Mouse (Mus musculus): ENCODE results near the gene Psg16.

The Psg16 gene

DNA sequence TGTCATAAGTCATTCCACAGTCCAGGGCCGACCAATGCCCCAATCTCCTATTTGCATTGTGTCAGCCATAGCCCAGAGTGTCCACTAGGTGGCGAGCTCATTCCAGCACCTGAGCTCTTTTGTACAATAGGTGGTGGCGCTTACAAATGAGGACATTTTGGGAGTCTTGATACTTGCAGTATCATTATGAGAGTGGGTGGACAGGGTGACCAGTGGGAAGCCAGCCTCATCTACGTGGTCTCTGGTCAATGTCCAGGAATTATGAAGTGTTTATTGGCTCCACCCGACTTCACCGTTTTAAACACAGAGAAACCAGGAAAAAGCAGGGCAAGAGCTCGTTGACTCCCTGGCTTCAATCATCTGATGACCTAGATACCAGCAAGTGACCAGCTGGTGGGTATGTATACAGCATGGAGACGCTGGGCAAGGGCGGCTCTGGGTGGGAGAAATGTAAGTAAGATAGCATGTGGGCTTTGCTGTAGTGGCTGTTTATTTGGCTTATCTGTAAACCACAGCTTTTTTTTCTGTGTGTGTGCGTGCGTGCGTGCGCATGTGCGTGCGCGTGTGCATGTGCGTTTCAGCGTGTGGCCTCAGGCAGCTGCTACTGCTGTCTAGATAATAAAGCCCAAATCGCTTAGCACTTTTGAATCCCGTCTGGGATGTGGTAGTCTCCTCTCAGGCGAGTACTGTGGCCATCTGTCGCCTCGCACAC lies at the start of gene Psg16:
Psg16 (plus strand) TSS at position 137 of the 712 bp plus-strand sequence.
- DNase-seq (ENCODE audit: low read depth, low spot score) = peak; percentile 94

DNA sequence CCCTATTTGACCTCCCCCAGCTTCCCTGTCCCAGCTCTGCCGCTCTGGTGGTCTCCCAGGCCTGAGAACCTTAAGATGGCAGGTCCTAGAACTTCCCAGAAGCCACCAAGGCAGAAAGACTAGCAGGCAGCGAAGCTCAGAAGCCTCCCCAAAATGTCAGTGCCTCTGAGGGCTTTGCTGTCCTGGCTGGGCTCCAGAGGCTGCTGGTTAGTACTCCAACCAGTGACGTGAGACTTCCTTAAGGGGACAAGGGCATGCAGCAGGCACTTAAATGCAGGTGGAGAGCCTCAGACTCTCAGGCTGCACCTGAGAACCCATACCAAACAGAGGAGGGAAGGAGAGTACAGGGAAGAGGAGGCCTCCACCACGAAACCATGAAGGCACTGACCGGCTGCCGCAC lies 49.7 kb upstream of the Psg16 start:
- DNase-seq (ENCODE audit: low read depth, low spot score) = peak; percentile 59

DNA sequence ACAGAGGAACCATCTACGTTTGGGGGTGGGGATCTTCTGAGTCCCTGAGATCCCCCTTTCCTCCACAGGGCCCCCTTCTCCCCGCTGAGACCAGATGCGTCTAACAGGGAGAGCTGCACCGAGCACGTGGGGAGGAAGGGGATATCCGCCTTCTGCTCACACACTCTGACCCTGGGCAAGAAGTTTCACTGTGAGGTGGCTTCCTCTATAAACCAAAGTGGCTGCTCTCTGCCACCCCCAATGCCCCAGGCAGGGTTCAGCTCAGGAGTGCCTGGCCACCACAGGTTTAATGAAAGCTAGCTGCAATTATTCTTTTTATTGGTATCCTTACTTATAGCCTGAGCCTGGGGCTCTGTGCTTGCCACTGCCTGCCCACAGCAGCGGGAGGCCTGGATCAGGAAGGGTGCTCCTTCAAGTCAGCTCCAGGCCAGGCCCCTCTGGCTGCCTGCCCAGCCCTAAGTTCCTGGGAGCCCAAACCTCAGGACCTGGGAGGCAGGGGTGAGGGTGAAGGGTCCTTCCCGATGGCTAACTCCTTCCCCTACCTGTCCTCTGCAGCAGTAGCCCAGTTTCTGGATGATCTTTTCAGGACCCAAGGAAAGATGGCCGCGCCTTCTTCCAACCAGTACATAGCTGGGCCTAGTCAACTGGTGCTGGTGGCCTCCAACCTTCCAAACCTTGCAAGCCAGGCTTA lies 48.9 kb upstream of the Psg16 start:
- no peak for DNase-seq (ENCODE audit: low read depth, low spot score)

DNA sequence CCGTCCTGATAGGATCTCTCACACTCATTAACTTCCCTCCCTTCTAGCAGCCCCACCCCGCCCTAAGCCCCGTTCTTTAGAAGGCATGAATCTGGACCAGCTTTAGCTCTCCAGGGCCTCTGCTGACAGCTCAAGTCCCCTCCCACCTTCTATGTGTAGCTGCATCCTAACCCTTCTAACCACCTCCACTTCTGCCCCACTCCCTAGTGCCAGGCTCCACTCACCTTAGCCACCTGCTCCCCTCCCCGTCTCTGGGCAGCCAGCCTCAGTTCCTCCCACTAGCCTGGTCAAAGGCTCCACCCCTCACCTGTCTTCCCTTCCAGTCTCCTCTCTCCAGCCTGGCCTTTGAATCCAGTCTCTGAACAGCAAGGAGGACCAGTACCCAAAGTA lies 48.3 kb upstream of the Psg16 start:
- DNase-seq (ENCODE audit: low read depth, low spot score) = no peak

DNA sequence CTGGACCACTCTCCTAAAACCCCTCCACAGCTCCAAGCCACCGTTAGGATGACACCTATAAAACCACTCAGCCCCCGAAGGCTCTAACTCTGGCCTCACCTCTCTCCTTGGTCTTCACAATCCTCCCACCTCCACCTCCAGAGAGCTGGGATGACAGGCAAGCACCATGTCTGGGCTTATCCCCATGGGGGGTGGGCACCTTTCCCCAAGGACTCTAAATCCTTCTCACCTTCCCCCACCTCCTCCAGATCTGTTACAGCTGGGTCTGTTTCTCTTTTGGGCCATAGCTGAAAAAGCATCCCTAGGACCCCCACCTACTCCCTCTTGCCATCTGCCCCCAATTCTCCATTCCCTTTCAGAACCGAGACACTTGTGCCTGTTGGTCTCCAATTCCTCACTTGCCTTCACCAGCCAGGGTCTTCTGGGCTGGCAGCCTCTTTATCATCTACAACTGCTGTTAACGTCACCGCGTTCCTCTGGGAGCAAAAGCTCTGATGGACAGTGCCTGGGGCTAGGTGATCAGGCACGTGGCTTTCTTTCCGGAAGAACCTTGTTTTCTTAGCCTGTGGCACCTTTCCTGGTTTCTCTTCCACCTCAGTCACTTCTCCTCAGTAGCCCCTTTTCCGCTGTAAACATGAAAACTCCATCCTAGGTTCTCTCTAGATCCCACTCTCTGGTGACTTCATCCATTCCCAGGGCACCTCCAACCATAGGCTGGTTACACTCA lies 47.8 kb upstream of the Psg16 start:
- DNase-seq (ENCODE audit: low read depth, low spot score) = no peak

DNA sequence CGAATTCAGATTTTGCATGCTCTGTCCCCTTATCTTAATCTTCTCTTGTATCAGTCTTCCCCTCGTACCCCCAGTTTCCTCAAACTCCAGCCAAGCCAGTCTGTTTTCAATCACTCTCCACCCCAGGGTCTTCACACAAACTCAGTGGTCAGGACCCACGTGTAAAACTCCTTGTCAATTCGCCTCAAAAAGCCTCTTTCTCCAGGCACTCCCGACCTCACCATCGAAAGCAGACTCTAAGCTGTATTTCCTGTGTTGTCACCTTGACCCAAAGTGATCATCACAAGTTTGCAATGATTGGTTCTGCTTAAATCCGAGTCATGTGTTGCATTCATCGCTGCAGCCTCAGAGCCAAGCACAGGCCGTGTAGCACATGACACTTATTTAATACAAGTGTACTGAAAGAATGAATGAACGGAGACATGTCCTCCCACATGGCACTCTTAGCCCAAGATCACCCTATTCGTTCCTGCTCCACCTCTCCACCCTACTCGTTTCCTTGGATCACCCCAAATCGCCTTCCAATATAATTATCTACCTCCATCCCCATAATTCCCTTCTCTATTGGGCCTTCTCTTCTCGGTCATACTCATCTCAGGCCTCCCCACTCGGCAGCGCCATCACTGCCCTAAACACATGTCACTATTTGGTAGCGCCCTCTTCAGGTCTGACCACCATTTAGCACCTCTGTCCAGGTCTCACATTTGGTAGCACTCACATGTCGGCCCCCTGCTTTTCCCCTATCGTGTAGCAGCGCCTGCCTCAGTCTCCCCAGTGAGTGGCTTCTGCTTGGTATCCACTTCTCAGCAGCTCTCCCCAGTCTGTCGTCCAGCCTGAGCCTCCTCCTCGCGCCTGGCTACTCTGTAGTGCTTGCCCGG lies 46.9 kb upstream of the Psg16 start:
- DNase-seq (ENCODE audit: low read depth, low spot score) = peak; percentile 93

DNA sequence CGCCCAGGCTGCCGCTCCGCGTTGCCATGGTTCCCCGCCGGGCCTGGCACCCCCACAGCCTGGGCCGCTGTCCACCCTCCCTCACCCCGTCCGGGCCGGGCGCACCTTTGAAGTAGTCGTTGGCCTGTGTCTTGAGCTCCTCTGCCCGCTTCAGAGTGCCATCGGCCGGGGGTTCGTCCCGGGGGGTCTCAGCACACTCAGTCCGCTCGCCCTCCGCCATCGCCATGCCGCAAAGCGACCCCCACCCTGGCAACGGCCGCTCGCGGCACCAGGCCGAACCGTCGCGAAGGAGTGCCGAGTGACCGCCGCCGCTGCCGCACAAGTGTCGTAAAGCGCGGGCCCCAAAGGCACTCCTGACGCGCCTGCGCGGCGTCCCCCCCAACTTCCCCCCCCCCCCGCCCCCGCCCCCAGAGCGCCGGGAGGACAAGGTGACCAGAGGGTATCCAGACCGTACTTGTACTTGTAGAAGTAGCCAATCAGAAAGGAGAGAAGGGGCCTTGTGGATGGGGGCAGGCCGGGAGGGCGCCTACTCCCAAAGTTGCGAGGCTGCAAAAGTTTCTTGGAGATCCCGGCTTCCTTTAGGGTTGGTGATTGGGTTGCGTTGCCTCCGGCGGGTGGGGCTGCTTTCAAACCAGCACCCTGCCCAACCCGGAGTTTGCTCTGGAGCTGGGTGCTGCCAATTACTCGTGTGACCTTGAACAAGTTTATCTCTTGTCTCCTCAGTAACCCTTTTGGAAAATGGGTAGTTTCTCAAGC lies 46.1 kb upstream of the Psg16 start, which contains the start of gene Ppp5c:
Ppp5c (minus strand) TSS at position 337 of the 756 bp plus-strand sequence.
- peak; percentile 94 for DNase-seq (ENCODE audit: low read depth, low spot score)

DNA sequence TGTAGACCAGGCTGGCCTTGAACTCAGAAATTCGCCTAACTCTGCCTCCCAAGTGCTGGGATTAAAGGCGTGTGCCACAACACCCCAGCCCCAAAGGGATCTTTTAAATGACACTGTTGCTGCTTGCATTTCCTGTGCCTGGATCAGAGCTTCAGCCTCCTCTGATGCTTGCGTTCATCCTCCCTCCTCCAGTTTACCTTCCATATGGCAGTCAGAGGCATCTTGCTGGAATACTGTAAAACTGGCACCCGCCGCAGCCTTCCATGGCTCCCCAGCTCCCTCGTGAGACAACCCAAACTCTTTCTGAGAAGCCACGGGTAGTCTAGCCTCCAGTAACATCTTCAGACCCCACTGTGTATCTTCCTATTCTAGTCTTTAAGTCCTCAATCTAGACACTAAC lies 44.9 kb upstream of the Psg16 start:
- DNase-seq (ENCODE audit: low read depth, low spot score) = peak; percentile 69

DNA sequence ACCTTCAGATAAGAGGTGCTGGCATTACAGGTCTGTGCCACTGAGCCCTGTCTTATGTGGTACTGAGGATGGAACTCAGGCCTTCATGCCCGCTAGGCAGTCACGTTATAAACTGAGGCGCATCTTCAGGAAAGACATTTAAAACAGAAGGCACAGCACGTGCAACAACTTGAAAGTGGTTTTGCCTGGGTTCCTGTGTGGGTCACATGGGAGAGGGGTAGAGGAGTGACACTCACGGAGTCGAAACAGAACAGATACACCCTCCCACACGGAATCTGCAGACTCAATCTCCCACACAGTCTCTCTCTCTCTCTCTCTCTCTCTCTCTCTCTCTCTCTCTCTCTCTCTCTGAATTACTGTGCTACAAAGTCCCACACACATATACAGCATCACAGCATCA lies 43.6 kb upstream of the Psg16 start:
- peak; percentile 80 for DNase-seq (ENCODE audit: low read depth, low spot score)

DNA sequence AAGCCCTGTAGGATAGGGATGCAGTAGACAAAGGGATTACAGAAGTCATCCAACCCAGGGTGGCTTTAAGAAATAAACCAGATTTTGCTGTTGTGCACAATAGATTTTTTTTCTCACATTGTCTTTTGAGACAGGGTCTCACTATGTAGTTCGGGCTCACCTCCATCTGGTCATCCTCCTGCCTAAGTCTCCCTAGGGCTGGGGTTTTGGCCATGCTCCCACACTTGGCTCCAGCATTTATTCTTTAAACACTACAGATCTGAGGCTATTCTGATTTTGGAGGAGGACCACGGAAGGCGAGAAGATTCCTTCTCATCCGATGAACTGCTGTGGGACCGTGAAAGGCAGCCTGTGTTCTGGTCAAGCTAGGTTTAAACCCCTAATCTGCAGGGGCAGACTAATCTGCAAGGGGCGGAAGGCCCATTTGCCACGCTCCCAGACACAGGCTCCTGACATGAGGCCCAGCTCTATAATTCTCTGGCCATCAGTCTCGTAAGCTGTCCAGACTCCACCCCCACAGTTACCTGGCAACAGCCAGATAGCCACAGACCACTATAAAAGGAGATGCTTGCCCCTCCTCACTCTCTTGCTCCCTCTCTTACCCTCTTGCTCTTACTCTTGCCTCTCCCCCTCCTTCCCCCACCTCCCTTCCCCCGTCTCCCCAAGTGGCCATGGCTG lies 35.7 kb upstream of the Psg16 start:
- DNase-seq (ENCODE audit: low read depth, low spot score) = no peak

DNA sequence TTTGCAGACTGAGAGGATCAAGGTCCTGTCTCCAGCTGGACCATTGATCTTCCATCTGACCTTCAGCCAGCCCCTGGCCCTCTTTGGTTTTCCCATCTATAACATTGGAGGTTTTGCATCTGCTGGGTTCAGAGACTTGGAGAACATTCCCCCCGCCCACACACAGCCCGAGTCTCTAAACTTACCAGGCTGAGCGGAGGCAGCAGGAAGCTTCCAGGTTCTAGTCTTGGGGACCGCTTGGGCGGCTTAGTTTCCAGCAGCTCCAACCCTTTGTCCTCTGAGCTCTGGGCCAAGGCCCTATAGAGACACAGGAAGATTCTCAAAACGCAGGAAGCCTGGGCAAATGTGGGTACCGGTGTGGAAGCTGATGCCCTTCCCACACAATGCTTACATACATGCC lies 34.5 kb upstream of the Psg16 start:
- DNase-seq (ENCODE audit: low read depth, low spot score) = no peak

DNA sequence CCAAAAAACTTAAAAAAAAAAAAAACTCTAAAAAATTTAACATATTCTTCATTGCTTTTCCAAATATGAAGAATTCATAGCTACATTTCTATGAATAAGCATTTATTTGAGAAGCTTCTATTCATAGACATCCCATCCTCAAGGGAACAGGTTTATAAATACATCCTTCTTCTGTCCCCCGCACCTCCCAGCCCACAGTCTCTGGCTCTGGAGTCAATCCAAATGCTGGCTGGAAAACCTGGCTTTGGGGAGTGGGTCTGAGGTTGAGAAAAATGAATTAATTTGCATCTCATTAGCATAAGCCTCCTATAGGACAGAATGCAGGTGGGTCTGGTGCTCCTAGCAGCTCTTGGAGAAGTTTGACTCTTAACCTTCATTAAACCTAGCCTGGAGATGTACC lies 28.1 kb upstream of the Psg16 start:
- DNase-seq (ENCODE audit: low read depth, low spot score) = peak; percentile 83

DNA sequence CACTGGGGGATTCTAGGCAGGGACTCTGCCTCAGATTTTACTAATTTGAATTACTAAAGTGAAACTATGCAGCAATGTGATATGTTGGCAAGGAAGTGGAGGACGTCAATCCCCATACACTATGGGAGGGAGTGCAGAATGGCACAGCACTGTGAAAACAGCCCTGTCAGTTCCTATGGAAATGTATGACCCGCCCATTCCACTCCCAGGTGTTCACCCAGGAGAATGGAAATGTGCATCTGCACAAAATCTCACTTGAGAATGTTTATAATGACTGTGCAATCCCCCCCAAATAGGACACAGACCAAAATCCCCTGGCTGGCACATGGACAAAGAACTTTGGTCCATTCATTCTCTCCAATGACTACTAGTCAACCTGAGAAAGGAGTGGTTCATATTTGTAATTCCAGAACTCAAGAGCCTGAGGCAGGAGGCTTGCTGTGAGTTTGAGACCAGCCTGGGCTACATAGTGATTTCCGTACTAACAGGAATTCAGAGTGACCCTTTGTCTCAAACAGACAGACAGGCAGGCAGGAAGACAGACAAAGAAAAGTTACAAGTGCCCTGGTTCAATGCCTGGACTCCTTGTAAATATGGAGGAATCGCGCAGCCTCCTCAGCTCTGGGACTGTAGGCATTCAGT lies 26.7 kb upstream of the Psg16 start:
- no peak for DNase-seq (ENCODE audit: low read depth, low spot score)

DNA sequence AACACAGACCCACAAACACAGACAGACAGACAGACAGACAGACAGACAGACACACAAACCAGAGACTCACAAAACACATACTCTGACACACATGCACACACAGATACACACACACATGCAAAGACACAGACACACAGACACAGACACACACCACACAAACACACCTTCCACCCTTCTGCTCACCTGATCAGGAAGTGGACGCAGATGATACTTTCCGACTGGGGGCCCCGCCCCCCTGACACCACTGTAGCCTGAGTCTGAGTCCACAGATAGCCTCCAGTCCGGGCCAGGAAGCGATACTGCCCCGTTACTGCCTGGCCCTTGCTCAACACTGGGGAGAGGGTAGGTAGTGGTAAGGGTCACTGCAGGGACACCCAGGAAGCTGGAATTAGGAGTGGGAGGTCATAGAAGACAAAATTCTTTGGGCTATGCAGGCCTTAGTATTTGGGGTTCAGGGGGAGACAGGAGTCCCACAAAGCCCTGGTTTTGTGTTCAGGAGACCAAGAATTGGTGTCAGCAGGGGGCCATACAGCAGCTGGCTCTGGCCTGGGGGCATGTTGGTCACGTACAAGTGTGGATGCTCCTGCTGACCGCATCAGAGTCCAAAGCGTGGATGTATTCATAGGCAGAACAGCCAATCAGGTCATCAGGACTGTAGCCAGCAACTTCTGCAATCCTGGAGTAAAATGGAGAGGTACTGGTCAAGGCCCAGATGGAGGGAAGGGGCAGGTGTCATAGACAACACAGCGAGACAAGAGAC lies 25.2 kb upstream of the Psg16 start:
- DNase-seq (ENCODE audit: low read depth, low spot score) = no peak

DNA sequence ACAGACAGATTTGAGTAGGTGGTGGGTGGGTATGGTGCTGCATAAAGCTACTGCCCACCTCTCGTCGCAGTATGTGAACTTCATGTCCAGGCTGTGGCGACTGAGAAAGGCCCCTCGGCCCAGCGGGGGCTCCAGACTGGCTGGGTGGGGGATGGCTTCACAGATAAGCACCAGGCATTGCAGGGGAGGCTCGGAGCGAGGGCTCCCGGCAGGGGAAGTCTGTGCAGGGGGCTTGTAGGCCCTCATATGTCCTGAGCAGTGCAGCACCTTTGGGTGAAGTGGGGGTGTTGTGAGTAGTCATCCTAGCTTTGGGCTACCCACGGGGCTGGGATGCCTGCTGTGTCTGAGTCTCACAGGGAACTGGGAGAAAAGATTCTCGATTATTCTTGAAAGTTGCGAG lies 23.3 kb upstream of the Psg16 start:
- DNase-seq (ENCODE audit: low read depth, low spot score) = no peak

DNA sequence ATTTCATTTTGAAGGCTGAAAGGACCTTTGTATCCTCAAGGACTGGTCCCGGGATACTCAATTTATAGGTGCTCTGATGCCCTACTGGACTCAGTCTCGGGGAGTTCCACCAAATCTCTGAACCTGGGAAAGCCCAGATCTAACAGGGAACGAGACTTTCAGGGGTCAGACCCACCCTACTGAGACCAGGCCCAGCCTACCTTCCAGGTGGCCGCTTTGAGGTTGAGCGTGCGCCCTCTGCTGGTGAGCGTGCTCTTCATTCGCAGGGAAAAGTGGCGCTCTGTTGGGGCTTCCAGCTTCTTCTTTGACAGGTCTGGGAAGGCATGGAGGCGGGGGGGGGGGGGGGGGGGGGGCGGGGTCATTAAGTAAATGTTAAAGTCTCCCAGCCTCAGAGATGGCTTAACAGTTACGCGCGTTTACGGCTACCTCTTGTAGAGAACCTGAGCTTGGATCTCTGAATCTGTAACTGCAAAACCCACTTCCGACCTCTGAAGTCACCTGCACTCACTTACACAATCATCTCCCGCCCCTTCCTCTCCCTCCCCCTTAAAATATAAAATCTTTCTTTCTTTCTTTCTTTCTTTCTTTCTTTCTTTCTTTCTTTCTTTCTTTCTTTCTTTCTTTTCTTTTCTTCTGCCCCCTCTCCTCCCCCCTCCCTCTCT lies 22.8 kb upstream of the Psg16 start:
- peak; percentile 90 for DNase-seq (ENCODE audit: low read depth, low spot score)

DNA sequence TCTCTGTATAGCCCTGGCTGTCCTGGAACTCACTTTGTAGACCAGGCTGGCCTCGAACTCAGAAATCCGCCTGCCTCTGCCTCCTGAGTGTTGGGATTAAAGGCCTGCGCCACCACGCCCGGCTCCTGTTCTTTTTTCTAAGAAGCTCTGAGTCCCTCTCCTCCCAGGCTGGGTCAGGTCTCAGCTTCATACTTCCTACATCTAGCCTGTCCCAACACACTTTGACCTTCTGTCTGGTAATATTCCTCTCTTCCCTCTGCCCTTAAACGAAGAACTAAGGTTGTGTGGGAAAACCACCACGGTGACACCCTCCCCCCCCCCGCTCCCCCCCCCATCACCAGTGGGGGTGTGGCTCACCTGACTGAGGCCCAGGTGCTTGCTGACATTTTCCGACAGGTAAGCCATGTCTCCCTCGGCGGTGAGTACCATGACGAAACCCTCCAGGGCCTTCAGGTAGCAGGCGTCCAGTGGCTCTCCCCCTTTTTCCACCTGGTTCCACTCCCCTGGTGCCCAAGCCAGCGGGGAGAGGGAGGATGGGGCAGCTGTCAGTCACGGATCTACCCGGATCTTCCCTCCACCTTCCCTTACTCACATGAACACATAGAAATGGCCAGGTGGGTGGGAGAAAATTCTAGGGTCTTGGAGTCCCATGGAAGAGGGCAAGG lies 19.4 kb upstream of the Psg16 start:
- DNase-seq (ENCODE audit: low read depth, low spot score) = no peak

All from brain, adult 2 months (tissue).